Comparison of ENCODE assay signal across 8 mouse cellular contexts in the genomic region with DNA sequence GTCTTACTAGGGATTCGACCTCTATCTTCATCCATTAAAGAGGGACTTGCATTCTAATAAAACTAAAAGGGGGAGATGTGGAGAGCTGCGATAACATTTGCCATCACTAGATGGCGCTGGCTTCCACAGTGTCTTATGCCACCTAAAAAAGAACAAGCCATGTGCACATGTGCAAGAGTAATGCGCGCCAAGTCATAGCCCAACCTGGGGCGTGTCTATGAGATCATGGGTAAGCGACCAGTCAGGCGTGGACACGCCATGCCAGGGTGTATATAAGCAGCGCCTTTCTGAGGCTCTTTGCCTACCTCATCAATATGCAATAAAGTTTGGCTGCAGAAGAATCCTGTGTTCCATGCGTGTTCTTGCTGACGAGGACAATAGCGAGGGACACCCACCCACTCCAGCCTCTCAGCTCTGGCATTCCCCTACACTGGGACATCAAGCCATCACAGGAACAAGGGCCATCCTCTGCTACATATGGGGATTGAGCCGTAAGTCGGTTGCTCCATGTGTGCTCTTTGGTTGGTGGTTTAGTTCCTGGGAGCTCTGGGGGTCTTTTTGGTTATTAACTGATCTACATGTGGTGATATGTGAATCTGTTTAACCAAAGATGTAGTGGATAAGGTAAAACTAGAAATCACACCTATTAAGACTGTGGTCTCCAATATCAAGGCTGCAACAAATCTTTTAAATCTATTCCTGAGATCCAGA.
DNase-seq lines count a peak whose midpoint lies in the region; ATAC-seq and TF ChIP-seq lines count a peak whose summit lies in the region.
"Not testable (repeated sequence)": the region's sequence is repeated elsewhere in the genome, so short reads cannot be mapped to it uniquely, and the experiment has no call there.

No protein-coding gene starts in this region.

- H3K27me3 ChIP-seq in hindbrain, embryonic 14.5 days (ENCODE audit: control insufficient read depth, insufficient read depth, low read length); limb, embryonic 15.5 days; megakaryocyte, embryonic 14.5 days (replicated peaks): not testable (repeated sequence)

- 0 out of 2 replicates have a peak, but pooled peaks have one; percentile 28 for ATAC-seq in hindbrain, embryonic 14.5 days (ENCODE audit: low FRiP score)
- peak; percentile 11; the same call in 1 of the 2 replicates for ATAC-seq in limb, embryonic 15.5 days (ENCODE audit: insufficient number of reproducible peaks, low FRiP score, low TSS enrichment, low read depth)

- H3K4me3 ChIP-seq in ES-E14 (ENCODE audit: insufficient read depth in 1 of 2, low read depth in 1 of 2, low read length in 2 of 2, poor library complexity in 1 of 2, severe bottlenecking in 1 of 2); bone marrow macrophage, adult 2 months (ENCODE audit: insufficient read depth, low read length); hindbrain, embryonic 14.5 days (replicated peaks; ENCODE audit: low read length); limb, embryonic 15.5 days: not testable (repeated sequence)
- peak overlapping the region; percentile 51 for H3K4me3 ChIP-seq in megakaryocyte, embryonic 14.5 days (replicated peaks)

- H3K36me3 ChIP-seq in ES-E14 (ENCODE audit: control insufficient read depth, insufficient read depth, low read length, poor library complexity, severe bottlenecking); hindbrain, embryonic 14.5 days (replicated peaks; ENCODE audit: control insufficient read depth, insufficient read depth); limb, embryonic 15.5 days; megakaryocyte, embryonic 14.5 days (replicated peaks; ENCODE audit: low read length): not testable (repeated sequence)

- peak; percentile 54 for DNase-seq in 3T3-L1 (ENCODE audit: low read depth, low spot score)
- peak; percentile 57 for DNase-seq in ES-E14 (ENCODE audit: low read depth, low spot score)
- peak; percentile 87 for DNase-seq in heart, adult 11 months
- not testable (repeated sequence) for DNase-seq in hindbrain, embryonic 14.5 days (ENCODE audit: low spot score)
- peak; percentile 8 for DNase-seq in spleen, adult 12 weeks (ENCODE audit: low spot score)

- H3K4me1 ChIP-seq in ES-E14 (ENCODE audit: control insufficient read depth in 2 of 2, insufficient read depth in 2 of 2, low read length in 2 of 2, poor library complexity in 1 of 2); bone marrow macrophage, adult 2 months (ENCODE audit: control insufficient read depth, insufficient read depth, low read length); hindbrain, embryonic 14.5 days (replicated peaks; ENCODE audit: control insufficient read depth, insufficient read depth, low read length); limb, embryonic 15.5 days; megakaryocyte, embryonic 14.5 days: not testable (repeated sequence)

- not testable (repeated sequence) for TF ChIP-seq POLR2A in bone marrow macrophage, adult 2 months (IDR thresholded peaks at IDR 0.05; ENCODE audit: borderline replicate concordance, low read depth, low read length)

- TF ChIP-seq CTCF in bone marrow macrophage, adult 2 months (IDR thresholded peaks at IDR 0.05; ENCODE audit: low read depth, low read length): peak; percentile 62

- not testable (repeated sequence) for H3K4me2 ChIP-seq in hindbrain, embryonic 14.5 days (replicated peaks); limb, embryonic 15.5 days

- H3K9ac ChIP-seq in ES-E14 (ENCODE audit: insufficient read depth, low read depth, low read length, poor library complexity, severe bottlenecking); hindbrain, embryonic 14.5 days; limb, embryonic 15.5 days: not testable (repeated sequence)

- in situ Hi-C loops in ES-E14 (cut with MboI; ENCODE audit: low sequenced_read_pairs in 2 of 2, unreplicated experiment in 2 of 2): not testable (repeated sequence)

- H3K27ac ChIP-seq in ES-E14 (ENCODE audit: insufficient read depth, low read depth, low read length, poor library complexity, severe bottlenecking); bone marrow macrophage, adult 2 months (ENCODE audit: insufficient read depth, low read depth, low read length); hindbrain, embryonic 14.5 days; limb, embryonic 15.5 days: not testable (repeated sequence)

- 85% methylated on average over 15 of the region's 15 CpGs for WGBS in hindbrain, embryonic 14.5 days
- 85% methylated on average over 15 of the region's 15 CpGs for WGBS in limb, embryonic 15.5 days

- H3K9me3 ChIP-seq in ES-E14 (ENCODE audit: control insufficient read depth, insufficient read depth, low read depth, low read length): peaks cover 45% of the 10 kb centered on the region
- H3K9me3 ChIP-seq in hindbrain, embryonic 14.5 days (ENCODE audit: control insufficient read depth, low read length): peaks cover 82% of the 10 kb centered on the region
- peaks cover 52% of the 10 kb centered on the region for H3K9me3 ChIP-seq in limb, embryonic 15.5 days
- peaks cover 49% of the 10 kb centered on the region for H3K9me3 ChIP-seq in megakaryocyte, embryonic 14.5 days

TF ChIP-seq in ES-E14, 5 proteins besides CTCF, POLR2A, EP300 and RAD21:
- TF ChIP-seq ZC3H11A (IDR thresholded peaks at IDR 0.05; ENCODE audit: borderline replicate concordance, low read depth, low read length): peak; percentile 51; the same call in 1 of the 2 replicates
- TF ChIP-seq ZNF384 (IDR thresholded peaks at IDR 0.05; ENCODE audit: low read depth, low read length): 0 out of 2 replicates have a peak, but pooled peaks have one; percentile 18
